Mouse (Mus musculus): ENCODE data around the gene Tbcel. TPM values are rescaled to one million over a fixed set of nuclear protein-coding genes. Genes with fewer than 3 reads are reported as not detected.

Tbcel gene
- total RNA-seq, 2 experiments from 2014 or later, result 20.4 to 20.6 TPM

GRCm38 (mm10) chr9:42388490-42388889, 119.1 kb downstream of the Tbcel start:
- no peak for DNase-seq
- intact Hi-C loops (cut with DNase I), result loop anchor here (1.0 to 10.0 kb wide), 3 partner anchors 186 to 556 kb away; partner anchors contain the start of gene Grik4

- intact Hi-C loops (cut with DNase I), result loop anchor here (5.0 to 10.0 kb wide), 2 partner anchors 188 to 215 kb away; no protein-coding TSS in a partner anchor
These were observed 120.6 kb downstream of the Tbcel start for GRCm38 (mm10) chr9:42387038-42387437.

GRCm38 (mm10) chr9:42385656-42386055, 122.0 kb downstream of the Tbcel start:
- intact Hi-C loops (cut with DNase I), result loop anchor here (5.0 to 10.0 kb wide), 2 partner anchors 189 to 217 kb away; no protein-coding TSS in a partner anchor
- DNase-seq, result no peak

More at GRCm38 (mm10) chr9:42387038-42387437, 120.6 kb downstream of the Tbcel start:
- no peak for DNase-seq

GRCm38 (mm10) chr9:42382628-42383347, 124.8 kb downstream of the Tbcel start:
- intact Hi-C loops (cut with DNase I), result loop anchor here (10.0 kb wide), 1 partner anchor 192 kb away; no protein-coding TSS in a partner anchor

GRCm38 (mm10) chr9:42382063-42382462, 125.5 kb downstream of the Tbcel start:
- intact Hi-C loops (cut with DNase I), result loop anchor here (10.0 kb wide), 1 partner anchor 193 kb away; no protein-coding TSS in a partner anchor
- DNase-seq, result no peak

More at GRCm38 (mm10) chr9:42382628-42383347, 124.8 kb downstream of the Tbcel start:
- no peak for DNase-seq

GRCm38 (mm10) chr9:42378071-42378470, 129.5 kb downstream of the Tbcel start:
- intact Hi-C loops (cut with DNase I), result no loop called here
- DNase-seq, result no peak

- no peak for DNase-seq
- intact Hi-C loops (cut with DNase I), result no loop called here
These were observed 130.0 kb downstream of the Tbcel start for GRCm38 (mm10) chr9:42377656-42378055.

- no peak for DNase-seq
- intact Hi-C loops (cut with DNase I), result no loop called here
These were observed 135.8 kb downstream of the Tbcel start for GRCm38 (mm10) chr9:42371670-42372368.

Small RNA genes lying within 50 kb of the gene (microRNA-seq; reads per million reads assigned to microRNA genes)
- gene Gm44311 (ENCODE audit: borderline number of aligned reads in 2 of 2), result 0 reads per million in 2 experiments

Other genes with a start within 250 kb of the Tbcel start
- 10 to 100 TPM; 17.0 to 17.6 TPM for gene Sc5d, start 243.6 kb downstream of the Tbcel start, total RNA-seq (2021)
- not detected for gene Tecta, start 107.9 kb downstream of the Tbcel start, total RNA-seq (2021)